ENCODE assay signal across 8 mouse cellular contexts in genomic region chr4:125122431-125123278, GRCm38 (mm10). TPM values are rescaled to one million over a fixed set of nuclear protein-coding genes. Genes with fewer than 3 reads are reported as not detected.
A peak's percentile ranks its signal among the peaks of the same experiment; 100 is the strongest.
DNase-seq lines count a peak whose midpoint lies in the region; ATAC-seq lines count a peak whose summit lies in the region.

No protein-coding gene starts in this region.

- H3K4me1 ChIP-seq in kidney, embryonic 14.5 days (ENCODE audit: control insufficient read depth, insufficient read depth, low read length), result peaks cover 20% of the 10 kb centered on the region

- no peak for ATAC-seq in kidney, embryonic 14.5 days (ENCODE audit: low FRiP score, low TSS enrichment)

- no peak overlapping the region for H3K27ac ChIP-seq in kidney, embryonic 14.5 days (ENCODE audit: low read depth, low read length)

- H3K4me2 ChIP-seq in kidney, embryonic 14.5 days (replicated peaks; ENCODE audit: low read depth, low read length), result no peak overlapping the region

- H3K9ac ChIP-seq in kidney, embryonic 14.5 days (ENCODE audit: low read depth, low read length), result peak overlapping the region; percentile 28; the same call in 1 of the 2 replicates

- H3K27me3 ChIP-seq in kidney, embryonic 14.5 days (ENCODE audit: control insufficient read depth, insufficient read depth, low read length), result 0 out of 2 replicates have a peak, but pooled peaks cover 5% of the 10 kb centered on the region

- H3K36me3 ChIP-seq in kidney, embryonic 14.5 days (ENCODE audit: control insufficient read depth, insufficient read depth, low read length), result no peaks in the 10 kb centered on the region

- WGBS in kidney, embryonic 14.5 days, result 17% methylated on average over 16 of the region's 16 CpGs

- no peaks in the 10 kb centered on the region for H3K9me3 ChIP-seq in kidney, embryonic 14.5 days (ENCODE audit: control insufficient read depth, low read length)

- H3K4me3 ChIP-seq in kidney, embryonic 14.5 days (ENCODE audit: low read length), result no peak overlapping the region

- DNase-seq in B cell, adult 2 months, result peak; percentile 51 to 54
- peak; percentile 86 for DNase-seq in NIH3T3 (ENCODE audit: low read depth)
- DNase-seq in gastrocnemius, postnatal 10 days, result peak; percentile 48
- peak; percentile 69 for DNase-seq in lung, postnatal 25 days (ENCODE audit: low spot score)
- DNase-seq in thymus, postnatal 4 days, result peak; percentile 57
- no peak for DNase-seq in cerebellum, postnatal 25 days
- DNase-seq in left cerebral cortex, adult 8-10 months (ENCODE audit: low spot score in 2 of 2), result no peak

RNA-seq across cellular contexts. Expression of gene Zc3h12a, which starts 5.0 kb away (rescaled TPM):
- total RNA-seq in gastrocnemius, postnatal 10 days (2021), result 1 to 10 TPM; 2.0 to 2.2 TPM
- 0.60 and 0.61 TPM in 2 replicates for polyA plus RNA-seq in kidney, embryonic 14.5 days (2014; fragmentation: Nextera tagmentation; extraction: Ambion mirVana)
- total RNA-seq in left cerebral cortex, adult 8-10 months (2022), result 1 to 10 TPM in 3 of 4 experiments, under 1 TPM in 1; 0.57 to 2.9 (median 1.5) TPM

RNA-seq across cellular contexts. Expression of gene Meaf6, which starts 37.7 kb away (rescaled TPM):
- 10 to 100 TPM in 1 of 2 experiments, 1 to 10 TPM in 1; 8.3 to 13.0 TPM for total RNA-seq in gastrocnemius, postnatal 10 days (2021)
- 64.3 and 72.1 TPM in 2 replicates for polyA plus RNA-seq in kidney, embryonic 14.5 days (2014; fragmentation: Nextera tagmentation; extraction: Ambion mirVana)
- total RNA-seq in left cerebral cortex, adult 8-10 months (2022), result 100 to 1,000 TPM; 108 to 125 (median 110) TPM

RNA-seq across cellular contexts. Expression of gene Snip1, which starts 56.2 kb away (rescaled TPM):
- 1 to 10 TPM; 7.3 to 8.7 TPM for total RNA-seq in gastrocnemius, postnatal 10 days (2021)
- 30.6 and 36.9 TPM in 2 replicates for polyA plus RNA-seq in kidney, embryonic 14.5 days (2014; fragmentation: Nextera tagmentation; extraction: Ambion mirVana)
- 10 to 100 TPM; 12.0 to 15.5 (median 13.5) TPM for total RNA-seq in left cerebral cortex, adult 8-10 months (2022)

RNA-seq across cellular contexts. Expression of gene Dnali1, which starts 57.2 kb away (rescaled TPM):
- not detected for total RNA-seq in gastrocnemius, postnatal 10 days (2021)
- polyA plus RNA-seq in kidney, embryonic 14.5 days (2014; fragmentation: Nextera tagmentation; extraction: Ambion mirVana), result 0.11 TPM in 1 of 2 replicates, not detected in the other
- total RNA-seq in left cerebral cortex, adult 8-10 months (2022), result under 1 TPM; 0.38 to 0.77 (median 0.69) TPM

Comparison
In these comparisons a context has a peak if more than half of its experiments do, and no peak if none do; other contexts are left out.
1. DNase-seq: peak in B cell, adult 2 months (2 of 2), NIH3T3 (single experiment), gastrocnemius, postnatal 10 days (single experiment), lung, postnatal 25 days (single experiment) and thymus, postnatal 4 days (single experiment); none in cerebellum, postnatal 25 days (0 of 2) and left cerebral cortex, adult 8-10 months (0 of 2).
2. RNA of gene Meaf6, which starts 37.7 kb away (total RNA-seq): 108 to 125 TPM in left cerebral cortex, adult 8-10 months; 8.3 to 13.0 TPM in gastrocnemius, postnatal 10 days; every median in the first group is over 4 times any median in the second.